Mouse (Mus musculus) liver, embryonic 13.5 days (tissue): ENCODE data around the gene Nfia. TPM values are rescaled to one million over a fixed set of nuclear protein-coding genes. Genes with fewer than 3 reads are reported as not detected.

Experiments
- ATAC-seq: fragments of 200-750 bp; cut with Nextera tagmentation; 2 replicates; pipeline ENCODE4 v1.8.0; 2017; ENCODE audit warnings: low read depth, mild to moderate bottlenecking, moderate number of reproducible peaks, moderate library complexity
- DNase-seq: peaks from one replicate; pipeline ENCODE4 v3.0.0; 2022
- H3K27ac ChIP-seq: fragments of 300-500 bp; sonication (generic); 2 replicates; pipeline ENCODE4 v1.5.1; 2015; ENCODE audit warnings: moderate library complexity, mild to moderate bottlenecking, inconsistent platforms
- H3K27me3 ChIP-seq: fragments of 300-500 bp; sonication (generic); 2 replicates; pipeline ENCODE4 v1.6.1; 2015; ENCODE audit warnings: mild to moderate bottlenecking, inconsistent platforms
- H3K36me3 ChIP-seq: fragments of 300-500 bp; sonication (generic); 2 replicates; pipeline ENCODE4 v1.6.1; 2015; ENCODE audit warnings: mild to moderate bottlenecking, inconsistent platforms
- H3K4me1 ChIP-seq: fragments of 300-500 bp; sonication (generic); replicated peaks from 2 replicates; pipeline ENCODE4 v1.6.1; 2015; ENCODE audit warnings: inconsistent platforms
- H3K4me2 ChIP-seq: fragments of 300-500 bp; sonication (generic); 2 replicates; pipeline ENCODE4 v1.6.1; 2015; ENCODE audit warnings: inconsistent platforms, mild to moderate bottlenecking, moderate library complexity
- H3K4me3 ChIP-seq: fragments of 300-500 bp; sonication (generic); replicated peaks from 2 replicates; pipeline ENCODE4 v1.5.1; 2015; ENCODE audit warnings: mild to moderate bottlenecking, inconsistent platforms
- H3K9ac ChIP-seq: fragments of 300-500 bp; sonication (generic); 2 replicates; pipeline ENCODE4 v1.6.1; 2015; ENCODE audit warnings: mild to moderate bottlenecking, inconsistent platforms
- H3K9me3 ChIP-seq: fragments of 300-500 bp; sonication (generic); replicated peaks from 2 replicates; pipeline ENCODE4 v1.6.1; 2016; ENCODE audit warnings: inconsistent platforms
- WGBS: fragments of 180-500 bp; shearing (Covaris S2); methylation state at CpG from one replicate; pipeline ENCODE4 v1.1.7; 2015; ENCODE audit not compliant: insufficient replicate concordance; 5-methylcytosine and 5-hydroxymethylcytosine counted together
- polyA plus RNA-seq: library from polyadenylated mRNA; unstranded; fragments of >200 nt; fragmentation: Nextera tagmentation; extraction: Ambion mirVana; gene quantifications from 2 replicates; pipeline ENCODE4 v1.2.1, GENCODE M21; 2015

Gene Nfia
- polyA plus RNA-seq, result 3.0 and 3.8 TPM in 2 replicates

- Histone ChIP-seq H3K4me3 (peak within 1 kb of the TSS; percentile 61), H3K4me1 (peaks cover 18% of the 10 kb centered on the region), H3K9me3 (no peaks in the 10 kb centered on the region), H3K36me3 (no peaks in the 10 kb centered on the region), H3K4me2 (peak within 1 kb of the TSS; percentile 76), H3K9ac (peak within 1 kb of the TSS; percentile 49), H3K27ac (peak within 1 kb of the TSS; percentile 67), H3K27me3 (peaks cover 40% of the 10 kb centered on the region)
- WGBS, result under 1% methylated on average over 9 of the region's 9 CpGs
- no peak for ATAC-seq
- DNase-seq, result no peak
These were observed at the start of gene Nfia for GRCm38 (mm10) chr4:97772641-97773040. Nfia (plus strand) TSS chr4:97772734.

DNA sequence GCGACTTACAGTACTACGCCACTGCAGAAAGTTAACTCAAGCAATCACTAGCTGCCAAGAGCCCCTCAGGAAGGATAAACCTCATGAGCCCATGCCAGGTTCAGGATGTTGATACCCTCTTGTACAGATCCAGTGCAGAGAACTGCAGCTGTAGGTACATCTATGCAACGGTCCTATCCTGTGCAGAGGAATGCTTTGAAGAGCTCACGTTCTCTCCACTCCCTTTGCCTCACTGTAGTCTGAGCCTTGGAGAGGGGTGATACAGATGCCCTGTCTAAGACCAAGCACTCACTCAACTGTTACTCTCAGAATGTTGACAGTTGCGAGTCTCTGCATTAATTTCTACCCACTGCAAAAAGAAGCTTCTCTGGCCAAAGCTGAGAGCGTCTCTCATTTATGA is 49.2 kb upstream of the Nfia start:
- no peak overlapping the region for H3K4me3 ChIP-seq
- H3K27me3 ChIP-seq, result no peaks in the 10 kb centered on the region
- 74% methylated on average over 6 of the region's 6 CpGs for WGBS
- no peak overlapping the region for H3K4me2 ChIP-seq
- no peaks in the 10 kb centered on the region for H3K36me3 ChIP-seq
- DNase-seq, result no peak
- H3K9me3 ChIP-seq, result no peaks in the 10 kb centered on the region
- no peak overlapping the region for H3K27ac ChIP-seq
- no peak overlapping the region for H3K9ac ChIP-seq
- 0 out of 2 replicates have a peak, but pooled peaks cover 4% of the 10 kb centered on the region for H3K4me1 ChIP-seq
- ATAC-seq, result no peak

- Histone ChIP-seq H3K9me3 (no peaks in the 10 kb centered on the region), H3K4me3 (no peak overlapping the region), H3K27me3 (no peaks in the 10 kb centered on the region), H3K4me2 (no peak overlapping the region), H3K4me1 (0 out of 2 replicates have a peak, but pooled peaks cover 10% of the 10 kb centered on the region), H3K36me3 (no peaks in the 10 kb centered on the region), H3K27ac (no peak overlapping the region), H3K9ac (no peak overlapping the region)
- WGBS, result 51% methylated on average over 4 of the region's 4 CpGs
- ATAC-seq, result peak; percentile 81
- peak; percentile 8 for DNase-seq
These were observed 44.0 kb upstream of the Nfia start for GRCm38 (mm10) chr4:97728520-97728919.

DNA sequence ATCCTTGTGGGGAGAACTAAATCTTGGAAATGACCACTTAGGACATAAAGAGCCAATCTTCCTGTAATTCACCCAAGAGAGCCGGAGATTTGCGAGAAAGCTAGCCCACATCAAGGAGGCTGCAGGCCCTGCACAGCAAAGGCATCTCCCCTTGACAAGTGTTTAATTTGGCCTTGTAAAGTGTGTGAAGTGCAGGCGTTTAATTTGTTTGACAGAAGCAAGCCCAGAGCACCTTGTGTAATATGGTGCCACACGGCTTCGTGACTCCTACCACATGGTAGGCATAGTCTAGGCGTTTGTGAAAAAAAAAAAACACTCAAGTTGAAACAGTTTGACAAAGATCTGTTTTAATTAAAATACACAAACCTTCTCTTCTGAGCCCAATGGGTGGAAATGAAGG is 42.5 kb upstream of the Nfia start:
- 74% methylated on average over 6 of the region's 6 CpGs for WGBS
- Histone ChIP-seq H3K36me3 (no peaks in the 10 kb centered on the region), H3K27ac (no peak overlapping the region), H3K27me3 (no peaks in the 10 kb centered on the region), H3K4me3 (no peak overlapping the region), H3K9me3 (no peaks in the 10 kb centered on the region), H3K4me2 (no peak overlapping the region), H3K4me1 (0 out of 2 replicates have a peak, but pooled peaks cover 10% of the 10 kb centered on the region), H3K9ac (no peak overlapping the region)
- ATAC-seq (no peak), DNase-seq (no peak)

GRCm38 (mm10) chr4:97730416-97730815 is 42.1 kb upstream of the Nfia start:
- no peaks in the 10 kb centered on the region for H3K36me3 ChIP-seq
- no peak overlapping the region for H3K4me2 ChIP-seq
- no peaks in the 10 kb centered on the region for H3K9me3 ChIP-seq
- WGBS, result 58% methylated on average over 3 of the region's 3 CpGs
- H3K27ac ChIP-seq, result no peak overlapping the region
- DNase-seq, result no peak
- no peak overlapping the region for H3K4me3 ChIP-seq
- no peak overlapping the region for H3K9ac ChIP-seq
- H3K27me3 ChIP-seq, result no peaks in the 10 kb centered on the region
- 0 out of 2 replicates have a peak, but pooled peaks cover 10% of the 10 kb centered on the region for H3K4me1 ChIP-seq
- no peak for ATAC-seq

- Histone ChIP-seq H3K4me2 (no peak overlapping the region), H3K9ac (no peak overlapping the region), H3K4me1 (0 out of 2 replicates have a peak, but pooled peaks cover 6% of the 10 kb centered on the region), H3K9me3 (no peaks in the 10 kb centered on the region), H3K27me3 (no peaks in the 10 kb centered on the region), H3K36me3 (no peaks in the 10 kb centered on the region), H3K27ac (no peak overlapping the region), H3K4me3 (no peak overlapping the region)
- no peak for DNase-seq
- WGBS, result 35% methylated on average over 1 of the region's 1 CpGs
- no peak for ATAC-seq
These were observed 39.1 kb upstream of the Nfia start for GRCm38 (mm10) chr4:97733392-97733791.

- 56% methylated on average over 5 of the region's 5 CpGs for WGBS
- Histone ChIP-seq H3K4me1 (peaks cover 3% of the 10 kb centered on the region; the same call in 1 of the 2 replicates), H3K27ac (no peak overlapping the region), H3K4me2 (no peak overlapping the region), H3K27me3 (peaks cover 29% of the 10 kb centered on the region), H3K36me3 (no peaks in the 10 kb centered on the region), H3K9ac (no peak overlapping the region), H3K9me3 (no peaks in the 10 kb centered on the region), H3K4me3 (no peak overlapping the region)
- DNase-seq (no peak), ATAC-seq (no peak)
These were observed 28.6 kb upstream of the Nfia start for GRCm38 (mm10) chr4:97743932-97744331.

DNA sequence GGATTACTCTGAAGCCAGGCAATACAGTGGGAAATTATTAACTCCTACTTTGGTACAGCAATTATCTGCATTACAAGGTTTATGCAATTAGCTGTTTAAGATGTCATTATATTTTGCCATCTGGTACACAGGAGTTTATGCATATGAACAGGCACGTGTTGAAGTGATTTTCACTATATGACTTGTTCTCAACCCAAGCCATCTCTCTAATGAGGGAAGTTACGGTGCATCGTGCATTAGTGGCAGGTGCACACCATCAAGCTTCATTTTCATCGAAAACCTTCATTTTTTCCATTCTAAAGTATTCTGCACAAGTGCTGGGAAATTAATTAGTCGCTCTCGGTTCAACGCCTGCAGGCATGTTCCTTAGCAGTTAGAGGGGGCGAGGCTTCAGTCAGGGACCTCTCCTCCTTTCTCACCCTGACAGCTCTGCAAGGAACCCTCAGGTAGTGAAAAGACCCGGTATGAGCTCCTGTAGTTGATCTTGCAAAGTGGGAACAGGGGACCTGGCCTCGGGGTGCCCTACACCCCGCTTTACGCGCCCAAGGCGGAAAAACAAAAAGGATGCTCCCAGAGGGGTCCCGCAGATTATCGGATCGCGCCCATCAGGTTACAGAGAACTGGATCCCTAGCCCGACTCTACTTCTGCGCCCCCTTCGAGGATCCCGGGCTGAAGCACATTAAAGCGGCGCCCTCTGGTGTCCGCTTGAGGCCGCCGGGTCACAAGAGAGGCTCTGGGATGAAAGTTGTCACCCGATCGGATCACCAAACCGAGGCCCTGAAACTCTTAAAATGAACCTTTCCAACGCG is 27.0 kb upstream of the Nfia start:
- peak; percentile 22 for DNase-seq
- H3K4me3 ChIP-seq, result peak overlapping the region; percentile 44
- WGBS, result 8% methylated on average over 32 of the region's 32 CpGs
- peaks cover 31% of the 10 kb centered on the region for H3K27me3 ChIP-seq
- H3K4me2 ChIP-seq, result peak overlapping the region; percentile 63
- no peaks in the 10 kb centered on the region for H3K36me3 ChIP-seq
- peaks cover 3% of the 10 kb centered on the region; the same call in 1 of the 2 replicates for H3K4me1 ChIP-seq
- H3K27ac ChIP-seq, result no peak overlapping the region
- no peaks in the 10 kb centered on the region for H3K9me3 ChIP-seq
- ATAC-seq, result 0 out of 2 replicates have a peak, but pooled peaks have one; percentile 34
- H3K9ac ChIP-seq, result no peak overlapping the region

DNA sequence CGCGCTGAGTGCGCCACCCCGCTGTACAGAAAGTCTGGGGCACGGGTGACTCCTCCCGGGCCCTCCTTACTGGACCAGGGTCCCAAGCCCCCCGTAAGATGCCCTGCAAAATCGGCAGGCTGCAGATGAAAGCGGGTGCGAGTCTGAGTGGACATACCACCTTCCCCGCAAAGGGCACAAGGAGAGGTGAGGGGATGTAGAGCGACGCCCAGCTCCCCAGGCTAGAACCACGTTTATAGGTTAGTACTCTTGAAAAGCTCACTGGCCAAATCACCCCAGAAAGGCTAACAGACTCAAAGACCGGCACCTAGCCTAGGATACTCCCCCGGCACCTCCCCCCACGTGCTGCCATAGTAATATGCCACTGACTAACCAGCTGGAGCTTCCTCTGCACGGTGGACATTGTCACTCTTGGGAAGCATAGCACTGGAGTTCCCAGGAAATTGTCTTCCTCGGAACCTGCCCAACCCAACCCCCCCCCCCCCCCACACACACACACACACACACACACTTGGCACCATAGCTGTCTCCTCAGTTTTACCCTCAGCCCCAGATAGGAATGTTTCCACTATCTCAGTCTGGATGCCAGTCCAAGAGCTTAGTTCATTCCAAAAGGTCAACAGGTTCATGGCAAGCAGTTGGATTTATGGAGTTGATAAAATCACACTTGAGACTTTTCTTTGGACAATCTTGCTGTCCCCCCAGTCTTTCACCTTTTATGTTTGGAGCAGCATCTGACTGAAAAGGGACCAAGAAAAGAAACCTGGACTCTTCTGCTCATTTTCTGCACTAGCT is 26.2 kb upstream of the Nfia start:
- H3K27ac ChIP-seq, result no peak overlapping the region
- H3K27me3 ChIP-seq, result peaks cover 31% of the 10 kb centered on the region
- ATAC-seq (no peak), DNase-seq (no peak)
- 5% methylated on average over 19 of the region's 19 CpGs for WGBS
- H3K36me3 ChIP-seq, result no peaks in the 10 kb centered on the region
- peak overlapping the region; percentile 44 for H3K4me3 ChIP-seq
- peaks cover 3% of the 10 kb centered on the region for H3K4me1 ChIP-seq
- H3K9ac ChIP-seq, result no peak overlapping the region
- no peaks in the 10 kb centered on the region for H3K9me3 ChIP-seq
- H3K4me2 ChIP-seq, result peak overlapping the region; percentile 63

GRCm38 (mm10) chr4:97750401-97750800 is 22.1 kb upstream of the Nfia start:
- DNase-seq (no peak), ATAC-seq (no peak)
- Histone ChIP-seq H3K9ac (no peak overlapping the region), H3K9me3 (no peaks in the 10 kb centered on the region), H3K4me2 (peak overlapping the region; percentile 79; the same call in 1 of the 2 replicates), H3K27ac (no peak overlapping the region), H3K4me1 (peaks cover 10% of the 10 kb centered on the region), H3K36me3 (no peaks in the 10 kb centered on the region), H3K4me3 (no peak overlapping the region), H3K27me3 (peaks cover 53% of the 10 kb centered on the region)
- WGBS, result 26% methylated on average over 4 of the region's 4 CpGs

DNA sequence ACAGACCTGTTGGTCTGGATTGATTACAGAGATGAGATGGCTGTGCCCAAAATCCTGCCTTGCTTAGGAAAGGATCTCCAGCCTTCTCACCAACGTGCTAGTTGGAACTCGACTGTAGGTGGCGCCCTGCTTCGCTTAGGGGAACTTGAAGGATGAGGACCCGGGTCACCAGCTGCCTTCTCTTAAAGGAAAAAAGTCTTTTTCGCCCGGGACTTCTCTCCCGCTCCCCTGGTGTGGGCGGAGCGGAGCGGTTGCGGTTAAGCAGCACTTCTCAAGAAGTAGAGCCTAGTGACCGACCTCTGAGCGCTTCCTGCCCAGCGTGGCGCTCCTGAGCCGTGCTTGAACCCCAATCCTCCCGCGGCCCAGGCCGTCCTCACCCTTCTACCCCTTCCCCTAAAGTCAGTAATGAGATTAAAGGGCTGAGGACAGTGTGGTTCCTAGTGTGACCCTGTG is 21.5 kb upstream of the Nfia start:
- Histone ChIP-seq H3K9ac (peak overlapping the region; percentile 67), H3K4me3 (peak overlapping the region; percentile 63), H3K27ac (no peak overlapping the region), H3K9me3 (no peaks in the 10 kb centered on the region), H3K27me3 (peaks cover 53% of the 10 kb centered on the region), H3K36me3 (no peaks in the 10 kb centered on the region), H3K4me2 (peak overlapping the region; percentile 79), H3K4me1 (peaks cover 9% of the 10 kb centered on the region)
- WGBS, result under 1% methylated on average over 20 of the region's 20 CpGs
- peak; percentile 63 for DNase-seq
- ATAC-seq, result peak; percentile 74
